Mouse (Mus musculus): Measurements from ENCODE around the gene Prune2. TPM values are rescaled to one million over a fixed set of nuclear protein-coding genes. Genes with fewer than 3 reads are reported as not detected.

Prune2 gene
- total RNA-seq, 1 experiment: 42.0 TPM

- TF ChIP-seq MAFK (IDR thresholded peaks at IDR 0.05; ENCODE audit: insufficient read depth, low read depth, low read length): no peak
- TF ChIP-seq ZC3H11A (IDR thresholded peaks at IDR 0.05; ENCODE audit: borderline replicate concordance, low read depth, low read length): no peak
- TF ChIP-seq ZNF384 (IDR thresholded peaks at IDR 0.05; ENCODE audit: low read depth, low read length): no peak
- no peak for TF ChIP-seq HCFC1 (IDR thresholded peaks at IDR 0.05; ENCODE audit: borderline replicate concordance, insufficient read depth, low read length)
- no peak for TF ChIP-seq CHD2 (IDR thresholded peaks at IDR 0.05; ENCODE audit: low read depth, low read length)
- H3K27ac ChIP-seq (ENCODE audit: insufficient read depth, low read depth, low read length, poor library complexity, severe bottlenecking): no peak overlapping the region
- H3K4me1 ChIP-seq (ENCODE audit: control insufficient read depth in 2 of 2, insufficient read depth in 2 of 2, low read length in 2 of 2, poor library complexity in 1 of 2): peaks cover 0 to 2% of the 10 kb centered on the region in 2 experiments; a peak in 1 of 4 replicates
- H3K36me3 ChIP-seq (ENCODE audit: control insufficient read depth, insufficient read depth, low read length, poor library complexity, severe bottlenecking): no peaks in the 10 kb centered on the region
- in situ Hi-C loops (cut with MboI; ENCODE audit: low sequenced_read_pairs in 2 of 2, unreplicated experiment in 2 of 2): no loop called here
- DNase-seq (ENCODE audit: low read depth, low spot score): no peak
- H3K4me3 ChIP-seq (ENCODE audit: insufficient read depth in 1 of 2, low read depth in 1 of 2, low read length in 2 of 2, poor library complexity in 1 of 2, severe bottlenecking in 1 of 2): no peak overlapping the region
- H3K9me3 ChIP-seq (ENCODE audit: control insufficient read depth, insufficient read depth, low read depth, low read length): no peaks in the 10 kb centered on the region
- H3K9ac ChIP-seq (ENCODE audit: insufficient read depth, low read depth, low read length, poor library complexity, severe bottlenecking): no peak overlapping the region
Measured at GRCm38 (mm10) chr19:17268669-17269068, 312.8 kb downstream of the Prune2 start.

- in situ Hi-C loops (cut with MboI; ENCODE audit: low sequenced_read_pairs in 2 of 2, unreplicated experiment in 2 of 2): no loop called here
- no peak overlapping the region for H3K4me3 ChIP-seq (ENCODE audit: insufficient read depth in 1 of 2, low read depth in 1 of 2, low read length in 2 of 2, poor library complexity in 1 of 2, severe bottlenecking in 1 of 2)
- H3K9ac ChIP-seq (ENCODE audit: insufficient read depth, low read depth, low read length, poor library complexity, severe bottlenecking): no peak overlapping the region
- TF ChIP-seq ZC3H11A (IDR thresholded peaks at IDR 0.05; ENCODE audit: borderline replicate concordance, low read depth, low read length) (no peak), ZNF384 (IDR thresholded peaks at IDR 0.05; ENCODE audit: low read depth, low read length) (no peak), MAFK (IDR thresholded peaks at IDR 0.05; ENCODE audit: insufficient read depth, low read depth, low read length) (no peak), CHD2 (IDR thresholded peaks at IDR 0.05; ENCODE audit: low read depth, low read length) (no peak), HCFC1 (IDR thresholded peaks at IDR 0.05; ENCODE audit: borderline replicate concordance, insufficient read depth, low read length) (no peak)
- no peaks in the 10 kb centered on the region for H3K4me1 ChIP-seq (ENCODE audit: control insufficient read depth in 2 of 2, insufficient read depth in 2 of 2, low read length in 2 of 2, poor library complexity in 1 of 2)
- H3K9me3 ChIP-seq (ENCODE audit: control insufficient read depth, insufficient read depth, low read depth, low read length): no peaks in the 10 kb centered on the region
- no peaks in the 10 kb centered on the region for H3K36me3 ChIP-seq (ENCODE audit: control insufficient read depth, insufficient read depth, low read length, poor library complexity, severe bottlenecking)
- no peak overlapping the region for H3K27ac ChIP-seq (ENCODE audit: insufficient read depth, low read depth, low read length, poor library complexity, severe bottlenecking)
- no peak for DNase-seq (ENCODE audit: low read depth, low spot score)
Measured at GRCm38 (mm10) chr19:17271179-17271622, 315.3 kb downstream of the Prune2 start.

- TF ChIP-seq ZC3H11A (IDR thresholded peaks at IDR 0.05; ENCODE audit: borderline replicate concordance, low read depth, low read length) (no peak), ZNF384 (IDR thresholded peaks at IDR 0.05; ENCODE audit: low read depth, low read length) (no peak), HCFC1 (IDR thresholded peaks at IDR 0.05; ENCODE audit: borderline replicate concordance, insufficient read depth, low read length) (no peak), CHD2 (IDR thresholded peaks at IDR 0.05; ENCODE audit: low read depth, low read length) (no peak), MAFK (IDR thresholded peaks at IDR 0.05; ENCODE audit: insufficient read depth, low read depth, low read length) (no peak)
- in situ Hi-C loops (cut with MboI; ENCODE audit: low sequenced_read_pairs in 2 of 2, unreplicated experiment in 2 of 2): no loop called here
- H3K36me3 ChIP-seq (ENCODE audit: control insufficient read depth, insufficient read depth, low read length, poor library complexity, severe bottlenecking): no peaks in the 10 kb centered on the region
- H3K9me3 ChIP-seq (ENCODE audit: control insufficient read depth, insufficient read depth, low read depth, low read length): no peaks in the 10 kb centered on the region
- H3K27ac ChIP-seq (ENCODE audit: insufficient read depth, low read depth, low read length, poor library complexity, severe bottlenecking): no peak overlapping the region
- no peak for DNase-seq (ENCODE audit: low read depth, low spot score)
- H3K9ac ChIP-seq (ENCODE audit: insufficient read depth, low read depth, low read length, poor library complexity, severe bottlenecking): no peak overlapping the region
- no peak overlapping the region for H3K4me3 ChIP-seq (ENCODE audit: insufficient read depth in 1 of 2, low read depth in 1 of 2, low read length in 2 of 2, poor library complexity in 1 of 2, severe bottlenecking in 1 of 2)
- no peaks in the 10 kb centered on the region for H3K4me1 ChIP-seq (ENCODE audit: control insufficient read depth in 2 of 2, insufficient read depth in 2 of 2, low read length in 2 of 2, poor library complexity in 1 of 2)
Measured at GRCm38 (mm10) chr19:17272988-17273387, 317.1 kb downstream of the Prune2 start.

Other genes starting within 250 kb of the Prune2 start
- 25.7 and 27.1 TPM in 2 replicates for gene Vps13a, start 175.2 kb upstream of the Prune2 start, total RNA-seq (2012; rRNA removed)
- not detected in 2 replicates for gene Foxb2, start 82.3 kb upstream of the Prune2 start, total RNA-seq (2012; rRNA removed)

All from ES-E14 (cell line).